Mouse (Mus musculus) ES-E14 (cell line): ENCODE data around the gene Mif4gd. TPM values are rescaled to one million over a fixed set of nuclear protein-coding genes. Genes with fewer than 3 reads are reported as not detected.

Source experiments
- DNase-seq: peaks from one replicate; pipeline ENCODE4 v3.0.0-alpha.2; 2013; ENCODE audit warnings: low read depth, low spot score
- H3K27ac ChIP-seq: 2 replicates; pipeline ENCODE4 v1.5.1; 2012; ENCODE audit warnings: low read depth, mild to moderate bottlenecking, low read length, moderate library complexity, mixed read lengths; ENCODE audit not compliant: poor library complexity, insufficient read depth, severe bottlenecking
- H3K36me3 ChIP-seq: 2 replicates; pipeline ENCODE4 v1.6.1; 2012; ENCODE audit warnings: mild to moderate bottlenecking, low read length, moderate library complexity, mixed read lengths; ENCODE audit not compliant: control insufficient read depth, poor library complexity, insufficient read depth, severe bottlenecking
- H3K4me1 ChIP-seq, 2 experiments: fragments of 150-350 bp in 1 of 2; sonication (generic) in 1 of 2; 2 replicates each; pipeline ENCODE4 v1.6.1; 2012; ENCODE audit warnings: low read length in 2 of 2, mild to moderate bottlenecking in 1 of 2, mixed read lengths in 1 of 2; ENCODE audit not compliant: control insufficient read depth in 2 of 2, insufficient read depth in 2 of 2, poor library complexity in 1 of 2
- H3K4me3 ChIP-seq, 2 experiments: fragments of 150-350 bp in 1 of 2; sonication (generic) in 1 of 2; 2 replicates each; pipeline ENCODE4 v1.5.1; 2012; ENCODE audit warnings: low read length in 2 of 2, low read depth in 1 of 2, mild to moderate bottlenecking in 1 of 2, mixed read lengths in 1 of 2; ENCODE audit not compliant: insufficient read depth in 1 of 2, poor library complexity in 1 of 2, severe bottlenecking in 1 of 2
- H3K9ac ChIP-seq: 2 replicates; pipeline ENCODE4 v1.6.1; 2012; ENCODE audit warnings: low read depth, mild to moderate bottlenecking, low read length, mixed read lengths; ENCODE audit not compliant: poor library complexity, insufficient read depth, severe bottlenecking
- H3K9me3 ChIP-seq: fragments of 150-350 bp; sonication (generic); 2 replicates; pipeline ENCODE4 v1.6.1; 2012; ENCODE audit warnings: low read depth, mild to moderate bottlenecking, low read length; ENCODE audit not compliant: control insufficient read depth, insufficient read depth
- CHD2 ChIP-seq: IDR thresholded peaks from 2 replicates; pipeline ENCODE4 v1.6.1; 2014; ENCODE audit warnings: mild to moderate bottlenecking, low read depth, low read length, inconsistent platforms
- HCFC1 ChIP-seq: IDR thresholded peaks from 2 replicates; pipeline ENCODE4 v1.6.1; 2012; ENCODE audit warnings: low read length, inconsistent platforms, borderline replicate concordance; ENCODE audit not compliant: insufficient read depth
- MAFK ChIP-seq: IDR thresholded peaks from 2 replicates; pipeline ENCODE4 v1.6.1; 2014; ENCODE audit warnings: mild to moderate bottlenecking, low read depth, low read length, inconsistent platforms; ENCODE audit not compliant: insufficient read depth
- ZC3H11A ChIP-seq: IDR thresholded peaks from 2 replicates; pipeline ENCODE4 v1.6.1; 2012; ENCODE audit warnings: low read depth, mild to moderate bottlenecking, inconsistent platforms, low read length, borderline replicate concordance
- ZNF384 ChIP-seq: IDR thresholded peaks from 2 replicates; pipeline ENCODE4 v1.6.1; 2012; ENCODE audit warnings: low read depth, low read length, inconsistent platforms
- in situ Hi-C, 2 experiments: fragments of 600-800 bp; cut with MboI; formaldehyde crosslinking; loops; one replicate each; pipeline ENCODE4 v1.15.1; 2025; ENCODE audit warnings: low sequenced_read_pairs in 2 of 2, inconsistent platforms in 1 of 2; ENCODE audit not compliant: unreplicated experiment in 2 of 2
- total RNA-seq: library from RNA; depleted of rRNA; stranded (reverse); fragments of 300-350 nt; gene quantifications from 2 replicates; pipeline ENCODE4 v1.2.3, GENCODE M21; 2012

Gene Mif4gd
- total RNA-seq, 1 experiment = 63.8 TPM

- H3K9ac ChIP-seq = no peak overlapping the region
- in situ Hi-C loops = no loop called here
- H3K4me3 ChIP-seq = no peak overlapping the region
- peak overlapping the region; percentile 44; the same call in 1 of the 2 replicates for H3K27ac ChIP-seq
- TF ChIP-seq ZNF384 (no peak), MAFK (no peak)
- H3K36me3 ChIP-seq = peaks cover 4% of the 10 kb centered on the region; the same call in 1 of the 2 replicates
- no peaks in the 10 kb centered on the region for H3K9me3 ChIP-seq
- peaks cover 8 to 40% of the 10 kb centered on the region in 2 experiments for H3K4me1 ChIP-seq
- no peak for DNase-seq
These were observed 27.6 kb upstream of the Mif4gd start for GRCm38 (mm10) chr11:115640311-115640828.

GRCm38 (mm10) chr11:115639540-115639939 is 26.8 kb upstream of the Mif4gd start:
- in situ Hi-C loops = no loop called here
- peak overlapping the region; percentile 59 for H3K27ac ChIP-seq
- H3K36me3 ChIP-seq = peaks cover 4% of the 10 kb centered on the region; the same call in 1 of the 2 replicates
- TF ChIP-seq HCFC1 (no peak), MAFK (no peak), ZC3H11A (no peak), ZNF384 (no peak), CHD2 (no peak)
- H3K4me1 ChIP-seq = peaks cover 6 to 44% of the 10 kb centered on the region in 2 experiments
- no peak overlapping the region for H3K4me3 ChIP-seq
- no peaks in the 10 kb centered on the region for H3K9me3 ChIP-seq
- H3K9ac ChIP-seq = peak overlapping the region; percentile 16; the same call in 1 of the 2 replicates
- DNase-seq = no peak

- Histone ChIP-seq H3K27ac (peak overlapping the region; percentile 59; the same call in 1 of the 2 replicates), H3K36me3 (peaks cover 2% of the 10 kb centered on the region; the same call in 1 of the 2 replicates)
These were observed 26.0 kb upstream of the Mif4gd start for GRCm38 (mm10) chr11:115638498-115639409.

DNA sequence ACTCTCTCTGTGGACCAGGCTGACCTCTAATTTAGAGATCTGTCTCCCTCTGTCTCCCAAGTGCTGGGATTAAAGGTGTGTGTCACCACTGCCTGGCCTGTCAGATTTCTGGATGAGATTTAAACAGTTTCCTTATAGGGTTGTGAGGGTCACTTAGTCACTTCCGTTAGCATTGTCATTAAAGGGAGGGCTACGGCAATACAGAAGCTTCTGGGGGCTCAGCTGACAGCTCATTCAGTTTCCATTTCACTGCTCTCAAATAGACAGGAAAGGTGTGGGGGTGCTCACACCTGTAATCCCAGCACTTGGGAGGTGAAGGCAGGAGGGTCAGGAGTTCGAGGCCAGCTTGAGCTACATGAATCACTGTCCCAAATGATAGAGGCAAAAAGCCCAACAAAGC is 24.2 kb upstream of the Mif4gd start:
- TF ChIP-seq ZC3H11A (no peak), ZNF384 (no peak), CHD2 (no peak), MAFK (no peak), HCFC1 (no peak)
- in situ Hi-C loops = no loop called here
- no peak for DNase-seq

More at GRCm38 (mm10) chr11:115638498-115639409, 26.0 kb upstream of the Mif4gd start:
- TF ChIP-seq MAFK (no peak), HCFC1 (no peak), CHD2 (no peak), ZC3H11A (no peak), ZNF384 (no peak)
- in situ Hi-C loops = no loop called here
- Histone ChIP-seq H3K9ac (peak overlapping the region; percentile 16; the same call in 1 of the 2 replicates), H3K4me1 (peaks cover 3 to 44% of the 10 kb centered on the region in 2 experiments), H3K4me3 (no peak overlapping the region), H3K9me3 (no peaks in the 10 kb centered on the region)
- no peak for DNase-seq

More for the DNA sequence above, 24.2 kb upstream of the Mif4gd start:
- H3K36me3 ChIP-seq = no peaks in the 10 kb centered on the region
- H3K4me1 ChIP-seq = peaks cover 3 to 39% of the 10 kb centered on the region in 2 experiments
- H3K9ac ChIP-seq = peak overlapping the region; percentile 14; the same call in 1 of the 2 replicates
- no peak overlapping the region for H3K4me3 ChIP-seq
- H3K9me3 ChIP-seq = no peaks in the 10 kb centered on the region
- H3K27ac ChIP-seq = no peak overlapping the region
